Mouse (Mus musculus) forebrain, postnatal 0 days (tissue): Measurements from ENCODE around the gene Cdsn. TPM values are rescaled to one million over a fixed set of nuclear protein-coding genes. Genes with fewer than 3 reads are reported as not detected.

Experiments used
- ATAC-seq: fragments of 200-750 bp; cut with Nextera tagmentation; 2 replicates; pipeline ENCODE4 v1.8.0; 2017; ENCODE audit warnings: mild to moderate bottlenecking, moderate library complexity
- DNase-seq: peaks from one replicate; pipeline ENCODE4 v3.0.0-alpha.2; 2015
- H3K27ac ChIP-seq: fragments of 300-500 bp; sonication (generic); 2 replicates; pipeline ENCODE4 v1.5.1; 2014; ENCODE audit warnings: low read depth, mild to moderate bottlenecking, antibody characterized with exemption, low read length, moderate library complexity, mixed read lengths
- H3K27me3 ChIP-seq: fragments of 300-500 bp; sonication (generic); 2 replicates; pipeline ENCODE4 v1.6.1; 2014; ENCODE audit warnings: mild to moderate bottlenecking, low read length, mixed read lengths; ENCODE audit not compliant: insufficient read depth
- H3K36me3 ChIP-seq: fragments of 300-500 bp; sonication (generic); 2 replicates; pipeline ENCODE4 v1.6.1; 2014; ENCODE audit warnings: mild to moderate bottlenecking, moderate library complexity; ENCODE audit not compliant: insufficient read depth
- H3K4me1 ChIP-seq: fragments of 300-500 bp; sonication (generic); 2 replicates; pipeline ENCODE4 v1.6.1; 2014; ENCODE audit warnings: antibody characterized with exemption; ENCODE audit not compliant: insufficient read depth
- H3K4me2 ChIP-seq: fragments of 300-500 bp; sonication (generic); 2 replicates; pipeline ENCODE4 v1.6.1; 2014; ENCODE audit warnings: low read depth, mild to moderate bottlenecking, moderate library complexity
- H3K4me3 ChIP-seq: fragments of 300-500 bp; sonication (generic); 2 replicates; pipeline ENCODE4 v1.5.1; 2014; ENCODE audit warnings: low read depth, low read length, mixed read lengths
- H3K9ac ChIP-seq: fragments of 300-500 bp; sonication (generic); 2 replicates; pipeline ENCODE4 v1.6.1; 2014; ENCODE audit warnings: mild to moderate bottlenecking
- H3K9me3 ChIP-seq: fragments of 300-500 bp; sonication (generic); 2 replicates; pipeline ENCODE4 v1.6.1; 2016; ENCODE audit warnings: low read length
- CTCF ChIP-seq: sonication (generic); IDR thresholded peaks from 2 replicates; pipeline ENCODE4 v1.5.1; 2016; ENCODE audit warnings: antibody characterized with exemption, control low read depth, low read depth
- WGBS: fragments of 180-500 bp; shearing (Covaris S2); extraction: QIAGEN DNeasy Blood & Tissue Kit; methylation state at CpG from one replicate; pipeline ENCODE4 v1.1.7; 2014; 5-methylcytosine and 5-hydroxymethylcytosine counted together
- polyA plus RNA-seq: library from polyadenylated mRNA; unstranded; fragments of >200 nt; fragmentation: Nextera tagmentation; extraction: Ambion mirVana; gene quantifications from 2 replicates; pipeline ENCODE4 v1.2.1, GENCODE M21; 2015
- total RNA-seq: library from RNA; depleted of rRNA; stranded (reverse); fragments of >200 nt; gene quantifications from 2 replicates; pipeline ENCODE4 v1.2.3, GENCODE M21; 2014

The Cdsn gene
- total and polyA plus RNA-seq, 2 experiments from 2014 or later: 0.18 to 0.43 TPM

DNA sequence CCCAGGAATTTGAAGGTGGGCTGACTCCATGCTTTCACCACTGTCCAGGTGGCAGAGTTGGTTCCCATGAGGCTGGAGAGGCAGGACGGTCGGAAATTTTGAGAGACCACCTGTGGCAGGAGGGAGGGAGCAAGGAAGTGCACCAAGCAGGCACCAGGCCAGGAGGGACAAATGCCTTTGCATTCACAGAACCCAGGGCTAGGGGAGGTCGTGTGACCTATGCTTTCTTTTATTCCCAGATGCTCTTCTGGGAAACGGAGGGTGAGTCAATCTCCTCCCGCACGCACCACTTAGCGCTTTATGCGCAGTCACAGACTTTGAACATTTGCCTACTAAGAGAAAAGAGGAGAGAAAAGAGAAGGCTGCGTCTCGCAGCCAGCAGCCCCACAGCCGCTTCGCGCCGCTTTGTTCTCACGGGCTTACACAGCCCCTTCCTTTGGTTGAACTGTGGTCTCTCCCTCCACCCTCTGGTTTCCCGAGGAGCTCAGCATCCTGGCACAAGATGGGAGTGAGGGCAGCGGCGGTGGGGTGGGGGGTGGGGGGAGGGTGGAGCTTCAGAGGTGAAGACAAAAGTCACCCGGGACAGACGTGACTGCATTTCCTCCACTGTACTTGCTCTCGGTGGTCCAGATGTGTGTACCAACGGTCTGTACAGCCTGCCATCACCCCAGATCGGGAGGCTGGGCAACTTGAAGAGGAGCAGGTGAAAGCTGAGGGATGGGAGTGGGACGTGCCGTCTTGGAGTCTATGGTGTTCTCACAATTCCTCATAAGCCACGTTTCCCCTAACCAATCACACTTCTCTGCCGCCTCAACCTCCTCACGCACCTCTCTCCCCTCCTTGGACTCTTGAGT lies 17.4 kb downstream of the Cdsn start:
- peak overlapping the region; percentile 54 for H3K4me2 ChIP-seq
- H3K4me3 ChIP-seq: peak overlapping the region; percentile 31
- no peaks in the 10 kb centered on the region for H3K36me3 ChIP-seq
- no peak overlapping the region for H3K27ac ChIP-seq
- H3K4me1 ChIP-seq: 0 out of 2 replicates have a peak, but pooled peaks cover 4% of the 10 kb centered on the region
- H3K9ac ChIP-seq: peak overlapping the region; percentile 40
- DNase-seq (peak; percentile 45), ATAC-seq (peak; percentile 82)
- H3K9me3 ChIP-seq: no peaks in the 10 kb centered on the region
- TF ChIP-seq CTCF: no peak
- WGBS: 3% methylated on average over 28 of the region's 28 CpGs
- no peaks in the 10 kb centered on the region for H3K27me3 ChIP-seq

GRCm38 (mm10) chr17:35570836-35571235 lies 18.9 kb downstream of the Cdsn start:
- no peaks in the 10 kb centered on the region for H3K27me3 ChIP-seq
- H3K9ac ChIP-seq: no peak overlapping the region
- no peak for ATAC-seq

GRCm38 (mm10) chr17:35571477-35571876 lies 19.5 kb downstream of the Cdsn start:
- ATAC-seq: no peak
- Histone ChIP-seq H3K27me3 (no peaks in the 10 kb centered on the region), H3K9ac (no peak overlapping the region), H3K4me3 (no peak overlapping the region), H3K9me3 (no peaks in the 10 kb centered on the region), H3K27ac (no peak overlapping the region), H3K4me2 (no peak overlapping the region), H3K4me1 (0 out of 2 replicates have a peak, but pooled peaks cover 4% of the 10 kb centered on the region), H3K36me3 (no peaks in the 10 kb centered on the region)
- 0 out of 2 replicates have a peak, but pooled peaks have one; percentile 5 for TF ChIP-seq CTCF
- WGBS: 97% methylated on average over 7 of the region's 7 CpGs
- DNase-seq: no peak

More at GRCm38 (mm10) chr17:35570836-35571235, 18.9 kb downstream of the Cdsn start:
- Histone ChIP-seq H3K9me3 (no peaks in the 10 kb centered on the region), H3K27ac (no peak overlapping the region), H3K4me1 (0 out of 2 replicates have a peak, but pooled peaks cover 4% of the 10 kb centered on the region), H3K4me2 (no peak overlapping the region), H3K36me3 (no peaks in the 10 kb centered on the region), H3K4me3 (no peak overlapping the region)
- no peak for DNase-seq
- 72% methylated on average over 14 of the region's 14 CpGs for WGBS
- no peak for TF ChIP-seq CTCF

DNA sequence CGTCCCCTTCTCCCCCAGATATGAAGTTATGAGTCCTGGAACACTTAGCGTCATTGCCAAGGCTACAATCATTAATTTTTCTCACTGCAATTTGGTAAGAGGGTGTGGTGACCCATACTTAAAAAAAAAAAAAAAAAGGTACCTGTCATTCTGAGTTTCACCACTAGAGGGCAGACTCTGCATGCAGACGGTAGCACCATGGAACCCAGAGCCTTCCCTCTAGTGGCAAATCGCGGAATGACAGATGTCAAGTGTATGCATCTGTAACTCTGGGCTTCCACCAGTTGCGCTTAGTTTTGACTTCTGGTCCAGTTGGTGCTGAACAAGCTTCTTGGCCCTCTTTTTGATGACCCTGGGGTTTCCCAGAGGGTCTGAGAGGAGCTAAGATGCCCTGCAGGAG lies 26.3 kb downstream of the Cdsn start:
- H3K9me3 ChIP-seq: no peaks in the 10 kb centered on the region
- H3K4me3 ChIP-seq: no peak overlapping the region
- H3K4me2 ChIP-seq: no peak overlapping the region
- H3K27ac ChIP-seq: no peak overlapping the region
- ATAC-seq (no peak), DNase-seq (peak; percentile 76)
- no peaks in the 10 kb centered on the region for H3K36me3 ChIP-seq
- WGBS: 15% methylated on average over 6 of the region's 6 CpGs
- no peaks in the 10 kb centered on the region for H3K4me1 ChIP-seq
- TF ChIP-seq CTCF: peak; percentile 98
- H3K27me3 ChIP-seq: no peaks in the 10 kb centered on the region
- no peak overlapping the region for H3K9ac ChIP-seq

DNA sequence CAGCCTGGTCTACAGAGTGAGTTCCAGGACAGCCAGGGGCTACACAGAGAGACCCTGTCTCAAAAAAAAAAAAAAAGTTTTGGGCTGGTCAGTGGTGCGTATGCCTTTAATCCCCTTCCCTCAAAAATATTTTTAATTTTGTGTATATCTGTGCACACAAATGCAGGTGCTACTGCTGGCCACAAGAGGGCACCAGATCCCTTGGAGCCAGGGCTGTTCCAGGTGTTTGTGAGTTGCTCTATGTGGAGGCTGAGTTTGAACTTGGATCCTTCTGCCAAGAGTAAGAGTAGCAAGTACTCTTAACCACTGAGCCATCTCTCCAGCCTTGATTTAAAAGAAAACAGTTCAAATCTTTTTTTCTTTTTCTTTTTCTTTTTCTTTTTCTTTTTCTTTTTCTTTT lies 31.0 kb downstream of the Cdsn start:
- H3K4me1 ChIP-seq: no peaks in the 10 kb centered on the region
- no peak overlapping the region for H3K4me3 ChIP-seq
- TF ChIP-seq CTCF: peak; percentile 65
- no peaks in the 10 kb centered on the region for H3K36me3 ChIP-seq
- DNase-seq: no peak
- no peak overlapping the region for H3K27ac ChIP-seq
- no peaks in the 10 kb centered on the region for H3K9me3 ChIP-seq
- no peaks in the 10 kb centered on the region for H3K27me3 ChIP-seq
- 88% methylated on average over 1 of the region's 1 CpGs for WGBS
- H3K4me2 ChIP-seq: no peak overlapping the region
- H3K9ac ChIP-seq: no peak overlapping the region
- no peak for ATAC-seq

DNA sequence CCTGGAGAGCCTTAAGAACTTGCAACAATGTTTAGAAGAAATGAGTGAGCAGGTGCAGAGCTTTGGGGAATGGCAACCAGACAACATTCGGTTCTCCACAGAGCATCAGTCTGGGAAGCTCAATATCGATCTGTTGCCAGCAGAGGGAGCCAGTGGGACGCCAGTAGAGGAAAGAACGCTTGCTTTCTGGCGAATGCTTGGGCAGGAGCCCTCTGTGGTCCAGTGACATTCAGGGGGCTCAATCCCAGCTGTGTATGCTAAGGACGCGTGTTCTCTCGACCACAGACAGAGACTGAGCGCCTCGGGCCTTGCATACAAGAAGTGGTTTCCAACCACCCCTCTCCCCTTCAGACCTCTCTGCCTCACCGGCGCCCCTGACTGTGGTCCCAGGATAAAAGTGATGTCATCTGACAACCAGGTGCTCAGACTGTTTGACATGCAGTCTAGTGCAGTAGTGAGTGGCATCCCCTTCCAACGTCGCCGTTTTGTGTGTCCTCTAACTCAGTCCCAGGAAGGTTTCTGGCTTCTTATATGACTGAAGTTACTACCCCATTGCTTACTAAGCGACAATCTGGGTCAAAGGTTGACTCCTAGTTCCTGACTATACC lies 32.5 kb downstream of the Cdsn start:
- Histone ChIP-seq H3K9me3 (no peaks in the 10 kb centered on the region), H3K9ac (no peak overlapping the region), H3K27ac (no peak overlapping the region), H3K4me1 (no peaks in the 10 kb centered on the region), H3K4me3 (peak overlapping the region; percentile 9; the same call in 1 of the 2 replicates), H3K27me3 (no peaks in the 10 kb centered on the region), H3K36me3 (no peaks in the 10 kb centered on the region), H3K4me2 (peak overlapping the region; percentile 41)
- peak; percentile 93 for TF ChIP-seq CTCF
- ATAC-seq (peak; percentile 88), DNase-seq (peak; percentile 91)
- WGBS: 16% methylated on average over 16 of the region's 16 CpGs

- no peaks in the 10 kb centered on the region for H3K4me1 ChIP-seq
- TF ChIP-seq CTCF: no peak
- H3K9ac ChIP-seq: no peak overlapping the region
- H3K4me2 ChIP-seq: no peak overlapping the region
- H3K9me3 ChIP-seq: no peaks in the 10 kb centered on the region
- DNase-seq: no peak
- H3K4me3 ChIP-seq: no peak overlapping the region
- no peaks in the 10 kb centered on the region for H3K36me3 ChIP-seq
- 77% methylated on average over 1 of the region's 1 CpGs for WGBS
- no peak overlapping the region for H3K27ac ChIP-seq
- no peaks in the 10 kb centered on the region for H3K27me3 ChIP-seq
- ATAC-seq: no peak
These were observed 35.4 kb downstream of the Cdsn start for GRCm38 (mm10) chr17:35587291-35587690.
